Mouse (Mus musculus): ENCODE measurements around the gene Cry2.

DNA sequence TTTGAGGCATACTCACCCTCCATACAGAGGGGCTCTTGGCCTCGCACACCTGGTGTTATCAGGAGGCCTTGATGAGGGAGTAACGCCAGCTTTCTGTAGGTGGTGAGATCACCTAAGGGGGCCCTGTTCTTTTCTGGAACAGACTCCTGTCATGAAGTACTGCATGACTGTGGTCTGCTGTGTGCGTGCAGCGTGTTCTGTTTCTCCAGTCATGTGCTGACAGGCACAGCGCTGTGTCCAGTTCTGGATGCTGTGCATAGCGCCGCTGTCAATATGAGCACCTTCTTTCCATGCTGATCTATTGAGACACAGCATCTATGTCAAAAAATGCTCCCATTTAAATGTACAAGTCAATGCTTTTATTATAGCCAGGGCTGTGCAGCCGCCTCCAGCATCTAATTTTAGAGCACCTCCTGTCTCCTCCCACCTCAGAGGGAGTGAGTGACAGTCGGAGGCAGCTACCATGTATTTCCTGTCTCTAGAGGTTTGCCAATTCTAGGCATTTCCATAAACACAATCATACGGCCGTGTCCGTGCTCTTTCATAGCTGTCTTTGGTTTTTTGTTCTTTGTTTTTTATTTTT, 8.7 kb upstream of the Cry2 start:
- TF ChIP-seq CTCF (conservative IDR thresholded peaks at IDR 0.05; ENCODE audit: low read length), result no peak
- TF ChIP-seq POU5F1 (IDR thresholded peaks at IDR 0.05; ENCODE audit: borderline replicate concordance, low read length), result no peak
